Mouse (Mus musculus) myocyte (in vitro differentiated cells): Measurements from ENCODE around the gene Olfr870. TPM values are rescaled to one million over a fixed set of nuclear protein-coding genes. Genes with fewer than 3 reads are reported as not detected.

ENCODE experiments used
- H3K27me3 ChIP-seq: one replicate; pipeline ENCODE4 v1.6.1; 2011; ENCODE audit not compliant: control insufficient read depth, insufficient read depth, insufficient read length
- H3K36me3 ChIP-seq: one replicate; pipeline ENCODE4 v1.6.1; 2011; ENCODE audit not compliant: control insufficient read depth, insufficient read depth
- H3K4me2 ChIP-seq: one replicate; pipeline ENCODE4 v1.6.1; 2011; ENCODE audit warnings: low read depth, control low read depth
- H3K4me3 ChIP-seq: one replicate; pipeline ENCODE4 v1.5.1; 2011; ENCODE audit warnings: mild to moderate bottlenecking, control low read depth, moderate library complexity
- H3K79me2 ChIP-seq: one replicate; pipeline ENCODE4 v1.6.1; 2011; ENCODE audit not compliant: control insufficient read depth, insufficient read depth
- H3ac ChIP-seq: one replicate; pipeline ENCODE4 v1.6.1; 2011; ENCODE audit not compliant: control insufficient read depth, insufficient read length
- CEBPB ChIP-seq: IDR thresholded peaks from 2 replicates; pipeline ENCODE4 v1.6.1; 2011; ENCODE audit warnings: mild to moderate bottlenecking, moderate library complexity; ENCODE audit not compliant: poor library complexity, insufficient read depth, severe bottlenecking
- E2F4 ChIP-seq: IDR thresholded peaks from one replicate; pipeline ENCODE4 v1.6.1; 2011; ENCODE audit warnings: mild to moderate bottlenecking, control low read depth, moderate library complexity; ENCODE audit not compliant: insufficient read depth
- MAX ChIP-seq: IDR thresholded peaks from one replicate; pipeline ENCODE4 v1.6.1; 2011; ENCODE audit warnings: low read depth, mild to moderate bottlenecking, control low read depth
- MYOD1 ChIP-seq, 3 experiments: IDR thresholded peaks; one replicate each; pipeline ENCODE4 v1.6.1; 2011; ENCODE audit warnings: control low read depth in 2 of 3, low read depth in 2 of 3, mild to moderate bottlenecking in 2 of 3, moderate library complexity in 1 of 3; ENCODE audit not compliant: insufficient read length in 2 of 3, control insufficient read depth in 1 of 3
- MYOG ChIP-seq, 3 experiments: IDR thresholded peaks; one replicate each; pipeline ENCODE4 v1.6.1; 2011; ENCODE audit warnings: control low read depth in 2 of 3, low read depth in 2 of 3, mild to moderate bottlenecking in 2 of 3; ENCODE audit not compliant: insufficient read length in 2 of 3, control insufficient read depth in 1 of 3, insufficient read depth in 1 of 3
- POLR2A ChIP-seq: IDR thresholded peaks from one replicate; pipeline ENCODE4 v1.6.1; 2011; ENCODE audit warnings: low read depth, mild to moderate bottlenecking, control low read depth, moderate library complexity; ENCODE audit not compliant: insufficient read length
- POLR2AphosphoS2 ChIP-seq: IDR thresholded peaks from one replicate; pipeline ENCODE4 v1.6.1; 2011; ENCODE audit warnings: low read depth, control low read depth; ENCODE audit not compliant: insufficient read length
- REST ChIP-seq: IDR thresholded peaks from one replicate; pipeline ENCODE4 v1.6.1; 2011; ENCODE audit warnings: mild to moderate bottlenecking, control low read depth, moderate library complexity; ENCODE audit not compliant: insufficient read depth, insufficient read length
- SRF ChIP-seq: IDR thresholded peaks from one replicate; pipeline ENCODE4 v1.6.1; 2011; ENCODE audit warnings: low read depth; ENCODE audit not compliant: control insufficient read depth, insufficient read length
- TCF12 ChIP-seq: IDR thresholded peaks from one replicate; pipeline ENCODE4 v1.6.1; 2011; ENCODE audit warnings: mild to moderate bottlenecking, control low read depth; ENCODE audit not compliant: poor library complexity, insufficient read depth, severe bottlenecking
- TCF3 ChIP-seq: IDR thresholded peaks from one replicate; pipeline ENCODE4 v1.6.1; 2011; ENCODE audit warnings: low read depth, control low read depth; ENCODE audit not compliant: insufficient read length
- USF1 ChIP-seq: IDR thresholded peaks from one replicate; pipeline ENCODE4 v1.6.1; 2011; ENCODE audit warnings: low read depth, mild to moderate bottlenecking, control low read depth, moderate library complexity
- polyA plus RNA-seq: library from polyadenylated mRNA; unstranded; fragments of >200 nt; fragmentation: generic; extraction: Trizol; gene quantifications from one replicate; pipeline ENCODE4 v1.2.1, GENCODE M21; 2012; ENCODE audit warnings: missing spikeins

Gene Olfr870
- polyA plus RNA-seq, 1 experiment: not detected

GRCm38 (mm10) chr9:20202131-20202530, 28.3 kb upstream of the Olfr870 start:
- no peaks in the 10 kb centered on the region for H3K27me3 ChIP-seq
- no peak overlapping the region for H3K4me2 ChIP-seq
- H3K36me3 ChIP-seq: no peaks in the 10 kb centered on the region
- H3K4me3 ChIP-seq: no peak overlapping the region
- H3ac ChIP-seq: no peak overlapping the region
- H3K79me2 ChIP-seq: no peaks in the 10 kb centered on the region
- no peak for TF ChIP-seq MAX
- TF ChIP-seq SRF: no peak
- TF ChIP-seq TCF12: no peak
- no peak for TF ChIP-seq REST
- TF ChIP-seq CEBPB: no peak
- TF ChIP-seq POLR2AphosphoS2: no peak
- no peak for TF ChIP-seq MYOD1 (IDR thresholded peaks at IDR 0.05; ENCODE audit: control insufficient read depth in 1 of 3, insufficient read length in 2 of 3, low read depth in 2 of 3)
- TF ChIP-seq USF1: no peak
- no peak for TF ChIP-seq E2F4
- no peak for TF ChIP-seq MYOG (IDR thresholded peaks at IDR 0.05; ENCODE audit: control insufficient read depth in 1 of 3, insufficient read depth in 1 of 3, insufficient read length in 2 of 3, low read depth in 2 of 3)
- no peak for TF ChIP-seq TCF3
- TF ChIP-seq POLR2A: no peak

- no peaks in the 10 kb centered on the region for H3K79me2 ChIP-seq
- no peak overlapping the region for H3K4me3 ChIP-seq
- no peak overlapping the region for H3ac ChIP-seq
- peak overlapping the region; percentile 27 for H3K4me2 ChIP-seq
- TF ChIP-seq MYOD1 (IDR thresholded peaks at IDR 0.05; ENCODE audit: control insufficient read depth in 1 of 3, insufficient read length in 2 of 3, low read depth in 2 of 3): no peak
- 0 out of 2 replicates have a peak, but pooled peaks have one; percentile 36 for TF ChIP-seq CEBPB
- H3K36me3 ChIP-seq: no peaks in the 10 kb centered on the region
- no peaks in the 10 kb centered on the region for H3K27me3 ChIP-seq
Measured at GRCm38 (mm10) chr9:20179463-20179862, 5.6 kb upstream of the Olfr870 start.

- H3ac ChIP-seq: no peak overlapping the region
- TF ChIP-seq POLR2AphosphoS2 (no peak), REST (no peak), POLR2A (no peak), TCF3 (no peak), USF1 (no peak), E2F4 (no peak), MAX (no peak)
Measured at GRCm38 (mm10) chr9:20149706-20150105, 24.2 kb downstream of the Olfr870 start.

GRCm38 (mm10) chr9:20128709-20129108, 45.1 kb downstream of the Olfr870 start, which contains the start of gene Olfr869:
Olfr869 (plus strand) TSS chr9:20129009.
- no peaks in the 10 kb centered on the region for H3K79me2 ChIP-seq
- no peaks in the 10 kb centered on the region for H3K27me3 ChIP-seq
- no peak within 1 kb of the TSS for H3K4me3 ChIP-seq
- TF ChIP-seq POLR2A (no peak), CEBPB (no peak), MYOD1 (IDR thresholded peaks at IDR 0.05; ENCODE audit: control insufficient read depth in 1 of 3, insufficient read length in 2 of 3, low read depth in 2 of 3) (no peak), MAX (no peak), REST (no peak), SRF (no peak), MYOG (IDR thresholded peaks at IDR 0.05; ENCODE audit: control insufficient read depth in 1 of 3, insufficient read depth in 1 of 3, insufficient read length in 2 of 3, low read depth in 2 of 3) (no peak), TCF12 (no peak), POLR2AphosphoS2 (no peak), TCF3 (no peak), USF1 (no peak), E2F4 (no peak)
- H3K36me3 ChIP-seq: no peaks in the 10 kb centered on the region
- H3ac ChIP-seq: no peak within 1 kb of the TSS
- no peak within 1 kb of the TSS for H3K4me2 ChIP-seq

More at GRCm38 (mm10) chr9:20149706-20150105, 24.2 kb downstream of the Olfr870 start:
- H3K79me2 ChIP-seq: no peaks in the 10 kb centered on the region
- no peaks in the 10 kb centered on the region for H3K36me3 ChIP-seq
- no peak overlapping the region for H3K4me3 ChIP-seq
- no peak overlapping the region for H3K4me2 ChIP-seq
- no peaks in the 10 kb centered on the region for H3K27me3 ChIP-seq

Other genes with a start within 250 kb of the Olfr870 start
- gene Olfr866, start 146.0 kb downstream of the Olfr870 start, polyA plus RNA-seq: not detected
- not detected for gene Olfr867, start 116.5 kb downstream of the Olfr870 start, polyA plus RNA-seq
- not detected for gene Olfr868, start 75.4 kb downstream of the Olfr870 start, polyA plus RNA-seq
- gene Olfr869, start 45.0 kb downstream of the Olfr870 start, polyA plus RNA-seq: not detected
- gene Olfr871, start 38.1 kb upstream of the Olfr870 start, polyA plus RNA-seq: not detected
- gene Olfr872, start 63.1 kb upstream of the Olfr870 start, polyA plus RNA-seq: not detected
- not detected for gene Olfr39, start 108.3 kb upstream of the Olfr870 start, polyA plus RNA-seq
- gene Olfr873, start 124.5 kb upstream of the Olfr870 start, polyA plus RNA-seq: not detected
- not detected for gene Olfr18, start 162.0 kb upstream of the Olfr870 start, polyA plus RNA-seq
- gene Zfp560, start 211.1 kb upstream of the Olfr870 start, polyA plus RNA-seq: 18.4 TPM